Mouse (Mus musculus) layer of hippocampus, postnatal 25 days (tissue): ENCODE results near the gene Cds1. TPM values are rescaled to one million over a fixed set of nuclear protein-coding genes. Genes with fewer than 3 reads are reported as not detected.

Experiments used
- DNase-seq, 2 experiments: peaks; one replicate each; pipeline ENCODE4 v3.0.0; 2022; ENCODE audit warnings: mixed read lengths in 2 of 2, low spot score in 1 of 2; ENCODE audit errors: extremely low spot score in 1 of 2
- total RNA-seq, 2 experiments: library from RNA; stranded (reverse); gene quantifications; 2 replicates each; pipeline ENCODE4 v1.2.3; 2021

Cds1 gene
- total RNA-seq, 2 experiments from 2014 or later, result 63.2 to 67.9 TPM

DNA sequence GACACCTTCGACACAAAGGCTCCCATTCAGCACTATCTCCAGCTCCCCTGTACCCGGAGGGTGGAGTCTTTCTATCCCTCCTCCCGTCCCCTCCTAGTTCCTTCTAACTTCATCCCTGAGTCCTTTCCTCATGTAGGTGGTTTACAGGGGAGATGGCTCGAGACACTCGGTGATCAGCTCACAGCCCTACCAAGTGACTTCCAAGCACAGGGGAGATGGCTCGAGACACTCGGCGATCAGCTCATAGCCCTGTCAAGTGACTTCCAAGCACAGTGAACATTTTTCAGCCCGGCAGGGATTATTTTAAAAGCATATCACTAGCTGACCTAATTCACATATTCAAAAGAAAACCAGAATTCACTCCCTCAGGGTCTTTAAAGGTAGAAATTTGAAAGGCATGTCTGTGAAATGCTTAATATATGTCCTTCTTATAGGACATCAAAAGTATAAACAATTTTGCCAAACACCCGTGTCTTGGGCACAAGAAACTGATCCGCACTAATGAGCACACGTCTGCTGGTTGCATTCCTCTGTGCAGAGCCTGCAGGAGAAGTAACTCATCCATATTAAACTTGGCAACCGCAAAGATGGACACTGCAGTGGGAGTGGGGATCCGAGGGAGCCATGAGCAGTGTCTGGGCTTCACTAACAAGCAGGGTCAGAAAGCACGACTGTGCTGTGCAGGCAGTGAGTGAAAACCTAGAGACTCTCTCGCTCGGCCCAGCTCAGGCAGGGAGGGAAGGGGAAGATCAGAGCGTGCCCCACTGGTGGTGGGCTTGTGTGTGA lies 97.0 kb downstream of the Cds1 start:
- DNase-seq, result no peak

DNA sequence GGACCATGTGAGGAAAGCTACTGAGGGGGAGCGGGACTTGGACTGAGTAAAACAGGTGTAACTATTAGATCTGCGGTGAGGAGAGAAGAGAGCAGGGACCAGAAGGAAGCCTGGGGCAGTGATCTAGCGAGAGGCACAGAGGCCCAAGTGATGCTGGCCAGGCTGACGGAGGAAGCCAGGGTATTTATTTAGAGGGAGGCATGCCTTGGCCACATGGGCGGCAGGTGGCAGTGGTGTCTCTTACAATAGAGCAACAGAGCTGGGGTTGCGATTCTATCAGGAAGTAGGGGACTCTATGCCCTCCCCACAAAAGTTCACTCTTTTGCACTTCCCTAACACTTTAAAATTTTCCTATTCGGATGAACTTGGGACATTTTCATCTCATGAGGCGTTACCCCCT lies 97.7 kb downstream of the Cds1 start:
- DNase-seq, result no peak

DNA sequence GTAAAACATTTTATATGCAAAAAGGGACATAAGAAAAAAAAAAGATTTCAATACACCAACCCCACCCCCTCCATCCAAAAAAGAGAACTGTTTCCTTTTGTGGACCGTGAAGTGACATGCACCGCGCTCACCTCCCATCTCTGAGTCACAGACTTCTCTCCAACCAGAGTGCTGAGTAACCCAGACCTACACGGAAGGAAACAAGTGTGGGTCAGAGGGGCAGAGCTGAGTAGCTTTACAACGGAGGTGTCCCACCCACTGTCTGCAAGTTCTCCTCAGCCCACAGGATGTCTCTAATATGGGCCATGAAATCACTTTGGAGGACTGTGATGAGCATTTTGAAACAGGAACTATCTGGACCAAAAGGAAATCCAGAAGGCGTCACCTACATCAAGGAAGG lies 99.0 kb downstream of the Cds1 start:
- no peak for DNase-seq

DNA sequence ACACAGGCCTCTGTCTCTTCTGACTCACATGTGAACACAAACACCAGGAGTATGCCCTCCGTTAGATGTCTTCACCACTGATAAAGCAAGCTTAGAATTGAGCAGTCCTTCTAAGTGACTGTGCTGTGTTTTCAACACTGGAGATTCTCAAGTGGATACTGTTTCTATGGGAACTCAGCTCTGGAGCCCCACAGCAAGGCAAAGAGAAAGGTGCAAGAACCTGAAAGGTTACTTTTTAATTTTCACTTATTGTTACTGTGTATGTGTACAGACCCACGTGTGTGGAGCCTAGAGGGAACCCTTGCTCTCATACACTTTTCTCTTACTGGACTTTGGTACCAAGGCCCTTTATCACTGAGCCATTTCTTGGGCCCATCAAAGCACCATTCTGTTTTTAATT lies 101.8 kb downstream of the Cds1 start:
- DNase-seq, result no peak

Other genes with a start within 250 kb of the Cds1 start
- gene Nkx6-1, start 100.1 kb upstream of the Cds1 start, total RNA-seq, result under 1 TPM; 0.30 to 0.31 TPM